Mouse (Mus musculus): ENCODE results near the gene Vtcn1. TPM values are rescaled to one million over a fixed set of nuclear protein-coding genes. Genes with fewer than 3 reads are reported as not detected.

The Vtcn1 gene
- not detected in 2 replicates for polyA plus RNA-seq (2015; fragmentation: Nextera tagmentation; extraction: Ambion mirVana)

GRCm38 (mm10) chr3:100825225-100825965 lies at the start of gene Vtcn1:
TSS of gene Vtcn1 (plus strand) at chr3:100825459.
- Histone ChIP-seq H3K27me3 (no peaks in the 10 kb centered on the region), H3K4me1 (no peaks in the 10 kb centered on the region), H3K27ac (replicated peaks) (no peak within 1 kb of the TSS), H3K4me3 (no peak within 1 kb of the TSS), H3K9me3 (no peaks in the 10 kb centered on the region), H3K36me3 (no peaks in the 10 kb centered on the region), H3K9ac (replicated peaks) (no peak within 1 kb of the TSS), H3K4me2 (replicated peaks) (no peak within 1 kb of the TSS)
- no peak for ATAC-seq (replicated peaks)
- WGBS, result 61% methylated on average over 6 of the region's 6 CpGs

- no peak for ATAC-seq (replicated peaks)
- Histone ChIP-seq H3K4me1 (no peaks in the 10 kb centered on the region), H3K4me2 (replicated peaks) (no peak overlapping the region), H3K9ac (replicated peaks) (no peak overlapping the region), H3K9me3 (no peaks in the 10 kb centered on the region), H3K4me3 (no peak overlapping the region), H3K36me3 (no peaks in the 10 kb centered on the region), H3K27ac (replicated peaks) (no peak overlapping the region), H3K27me3 (no peaks in the 10 kb centered on the region)
- 72% methylated on average over 6 of the region's 6 CpGs for WGBS
Observed at GRCm38 (mm10) chr3:100776967-100777366, 48.3 kb upstream of the Vtcn1 start.

- Histone ChIP-seq H3K4me1 (no peaks in the 10 kb centered on the region), H3K27ac (replicated peaks) (no peak overlapping the region), H3K36me3 (no peaks in the 10 kb centered on the region), H3K9ac (replicated peaks) (no peak overlapping the region), H3K4me3 (no peak overlapping the region), H3K9me3 (no peaks in the 10 kb centered on the region), H3K27me3 (no peaks in the 10 kb centered on the region), H3K4me2 (replicated peaks) (no peak overlapping the region)
- 11% methylated on average over 4 of the region's 4 CpGs for WGBS
- ATAC-seq (replicated peaks), result no peak
Observed at GRCm38 (mm10) chr3:100777568-100777967, 47.7 kb upstream of the Vtcn1 start.

GRCm38 (mm10) chr3:100786076-100786475 lies 39.2 kb upstream of the Vtcn1 start:
- no peaks in the 10 kb centered on the region for H3K36me3 ChIP-seq
- H3K4me3 ChIP-seq, result no peak overlapping the region
- H3K4me2 ChIP-seq (replicated peaks), result no peak overlapping the region
- 87% methylated on average over 2 of the region's 2 CpGs for WGBS
- H3K9ac ChIP-seq (replicated peaks), result no peak overlapping the region
- no peak overlapping the region for H3K27ac ChIP-seq (replicated peaks)
- no peaks in the 10 kb centered on the region for H3K27me3 ChIP-seq
- ATAC-seq (replicated peaks), result no peak
- H3K4me1 ChIP-seq, result no peaks in the 10 kb centered on the region
- no peaks in the 10 kb centered on the region for H3K9me3 ChIP-seq

- WGBS, result 91% methylated on average over 3 of the region's 3 CpGs
- no peak overlapping the region for H3K4me2 ChIP-seq (replicated peaks)
Observed at GRCm38 (mm10) chr3:100791670-100792069, 33.6 kb upstream of the Vtcn1 start.

GRCm38 (mm10) chr3:100793345-100793744 lies 31.9 kb upstream of the Vtcn1 start:
- Histone ChIP-seq H3K4me1 (no peaks in the 10 kb centered on the region), H3K27ac (replicated peaks) (no peak overlapping the region), H3K9ac (replicated peaks) (no peak overlapping the region), H3K36me3 (no peaks in the 10 kb centered on the region), H3K9me3 (no peaks in the 10 kb centered on the region), H3K27me3 (no peaks in the 10 kb centered on the region), H3K4me3 (no peak overlapping the region), H3K4me2 (replicated peaks) (no peak overlapping the region)
- no peak for ATAC-seq (replicated peaks)
- WGBS, result 86% methylated on average over 2 of the region's 2 CpGs

More at GRCm38 (mm10) chr3:100791670-100792069, 33.6 kb upstream of the Vtcn1 start:
- Histone ChIP-seq H3K4me3 (no peak overlapping the region), H3K9me3 (no peaks in the 10 kb centered on the region), H3K4me1 (no peaks in the 10 kb centered on the region), H3K9ac (replicated peaks) (no peak overlapping the region), H3K27ac (replicated peaks) (no peak overlapping the region), H3K27me3 (no peaks in the 10 kb centered on the region), H3K36me3 (no peaks in the 10 kb centered on the region)
- ATAC-seq (replicated peaks), result no peak

- H3K4me1 ChIP-seq, result no peaks in the 10 kb centered on the region
- H3K4me2 ChIP-seq (replicated peaks), result no peak overlapping the region
- ATAC-seq (replicated peaks), result no peak
- no peaks in the 10 kb centered on the region for H3K27me3 ChIP-seq
- no peak overlapping the region for H3K4me3 ChIP-seq
- H3K9ac ChIP-seq (replicated peaks), result no peak overlapping the region
- 56% methylated on average over 4 of the region's 4 CpGs for WGBS
- no peak overlapping the region for H3K27ac ChIP-seq (replicated peaks)
- no peaks in the 10 kb centered on the region for H3K36me3 ChIP-seq
- no peaks in the 10 kb centered on the region for H3K9me3 ChIP-seq
Observed at GRCm38 (mm10) chr3:100796571-100796970, 28.7 kb upstream of the Vtcn1 start.

GRCm38 (mm10) chr3:100797166-100798145 lies 27.8 kb upstream of the Vtcn1 start:
- WGBS, result 86% methylated on average over 6 of the region's 6 CpGs
- no peaks in the 10 kb centered on the region for H3K36me3 ChIP-seq

GRCm38 (mm10) chr3:100798872-100799422 lies 26.3 kb upstream of the Vtcn1 start:
- 90% methylated on average over 3 of the region's 3 CpGs for WGBS
- no peaks in the 10 kb centered on the region for H3K36me3 ChIP-seq
- no peaks in the 10 kb centered on the region for H3K27me3 ChIP-seq

More at GRCm38 (mm10) chr3:100797166-100798145, 27.8 kb upstream of the Vtcn1 start:
- Histone ChIP-seq H3K27me3 (no peaks in the 10 kb centered on the region), H3K9me3 (no peaks in the 10 kb centered on the region), H3K4me2 (replicated peaks) (no peak overlapping the region), H3K9ac (replicated peaks) (no peak overlapping the region), H3K27ac (replicated peaks) (no peak overlapping the region), H3K4me3 (no peak overlapping the region), H3K4me1 (no peaks in the 10 kb centered on the region)
- ATAC-seq (replicated peaks), result no peak

GRCm38 (mm10) chr3:100804975-100805374 lies 20.3 kb upstream of the Vtcn1 start:
- Histone ChIP-seq H3K9ac (replicated peaks) (no peak overlapping the region), H3K4me3 (no peak overlapping the region), H3K36me3 (no peaks in the 10 kb centered on the region), H3K27ac (replicated peaks) (no peak overlapping the region), H3K4me1 (no peaks in the 10 kb centered on the region), H3K9me3 (no peaks in the 10 kb centered on the region), H3K4me2 (replicated peaks) (no peak overlapping the region), H3K27me3 (no peaks in the 10 kb centered on the region)
- no peak for ATAC-seq (replicated peaks)
- WGBS, result 69% methylated on average over 1 of the region's 1 CpGs

More at GRCm38 (mm10) chr3:100798872-100799422, 26.3 kb upstream of the Vtcn1 start:
- ATAC-seq (replicated peaks), result no peak
- no peak overlapping the region for H3K27ac ChIP-seq (replicated peaks)
- H3K9me3 ChIP-seq, result no peaks in the 10 kb centered on the region
- H3K4me1 ChIP-seq, result no peaks in the 10 kb centered on the region
- no peak overlapping the region for H3K4me3 ChIP-seq
- H3K4me2 ChIP-seq (replicated peaks), result no peak overlapping the region
- H3K9ac ChIP-seq (replicated peaks), result no peak overlapping the region

- H3K27ac ChIP-seq (replicated peaks), result no peak overlapping the region
- no peaks in the 10 kb centered on the region for H3K27me3 ChIP-seq
- 73% methylated on average over 6 of the region's 6 CpGs for WGBS
- no peaks in the 10 kb centered on the region for H3K9me3 ChIP-seq
- no peaks in the 10 kb centered on the region for H3K36me3 ChIP-seq
- no peak overlapping the region for H3K4me2 ChIP-seq (replicated peaks)
- no peak overlapping the region for H3K9ac ChIP-seq (replicated peaks)
- no peak overlapping the region for H3K4me3 ChIP-seq
- no peaks in the 10 kb centered on the region for H3K4me1 ChIP-seq
- no peak for ATAC-seq (replicated peaks)
Observed at GRCm38 (mm10) chr3:100805925-100806324, 19.3 kb upstream of the Vtcn1 start.

- Histone ChIP-seq H3K4me2 (replicated peaks) (no peak overlapping the region), H3K36me3 (no peaks in the 10 kb centered on the region), H3K27ac (replicated peaks) (no peak overlapping the region), H3K4me3 (no peak overlapping the region), H3K9me3 (no peaks in the 10 kb centered on the region), H3K4me1 (no peaks in the 10 kb centered on the region), H3K27me3 (no peaks in the 10 kb centered on the region), H3K9ac (replicated peaks) (no peak overlapping the region)
- WGBS, result 87% methylated on average over 2 of the region's 2 CpGs
- ATAC-seq (replicated peaks), result no peak
Observed at GRCm38 (mm10) chr3:100810461-100810860, 14.8 kb upstream of the Vtcn1 start.
